11 mouse cellular contexts compared by ENCODE assay signal in genomic region chr2:145196501-145197042, GRCm38 (mm10). TPM values are rescaled to one million over a fixed set of nuclear protein-coding genes. Genes with fewer than 3 reads are reported as not detected.
DNase-seq lines count a peak whose midpoint lies in the region; ATAC-seq lines count a peak whose summit lies in the region.
"Had no signal": no experiment of that assay in that cellular context is flagged by ENCODE, and none has a peak within 500 bp of the region (broad histone marks: within the 10 kb centered on the region; RNA-seq: fewer than 3 reads in every experiment).

No protein-coding gene starts in this region.

- DNase-seq in left cerebral cortex, postnatal 25 days (ENCODE audit: low spot score in 2 of 2), result peak; percentile 9 to 26
- DNase-seq in left cerebral cortex, adult 11 months (ENCODE audit: low spot score), result no peak
- DNase-seq in CD4-positive helper T cell, adult 2 months (ENCODE audit: low read depth, low spot score), result peak; percentile 54
- DNase-seq in lung, postnatal 36 days, result peak; percentile 12
- DNase-seq in kidney, postnatal 36 days, result no peak
- no peak for DNase-seq in heart, postnatal 25 days (ENCODE audit: low spot score)
- DNase-seq: cerebellum, adult 11 months; kidney, adult 8-10 months; midbrain, embryonic 14.5 days had no signal

- intact Hi-C loops in left cerebral cortex, postnatal 25 days (cut with DNase I), result loop anchor here (2.0 kb wide), 1 partner anchor 28 kb away; no protein-coding TSS in a partner anchor
- intact Hi-C loops in heart, postnatal 25 days (cut with DNase I), result no loop called here

- peak; percentile 37 for ATAC-seq in CD4-positive, CD25-positive, alpha-beta regulatory T cell, adult 4 months
- ATAC-seq: liver, embryonic 12.5 days had no signal

RNA-seq across cellular contexts. Expression of gene Slc24a3, which starts 29.0 kb away (rescaled TPM):
- total RNA-seq in left cerebral cortex, postnatal 25 days (2021), result 100 to 1,000 TPM; 130 to 132 TPM
- polyA plus RNA-seq in CD4-positive, CD25-positive, alpha-beta regulatory T cell, adult 4 months (2017; shearing (Covaris generic)), result 1 to 10 TPM in 1 of 2 experiments, under 1 TPM in 1; 0.90 to 1.1 TPM
- total RNA-seq in heart, postnatal 25 days (2021), result 1 to 10 TPM; 2.5 to 2.8 TPM

Comparison
In these comparisons a context has a peak if more than half of its experiments do, and no peak if none do; other contexts are left out.
1. DNase-seq: peak in left cerebral cortex, postnatal 25 days (2 of 2), CD4-positive helper T cell, adult 2 months (single experiment) and lung, postnatal 36 days (single experiment); none in left cerebral cortex, adult 11 months (single experiment), kidney, postnatal 36 days (0 of 2) and heart, postnatal 25 days (single experiment).
2. RNA of gene Slc24a3, which starts 29.0 kb away (total RNA-seq): 130 to 132 TPM in left cerebral cortex, postnatal 25 days; 2.5 to 2.8 TPM in heart, postnatal 25 days; every median in the first group is over 10 times any median in the second.